Mouse (Mus musculus): ENCODE measurements around the gene Olfr1322. TPM values are rescaled to one million over a fixed set of nuclear protein-coding genes. Genes with fewer than 3 reads are reported as not detected.

The Olfr1322 gene
- polyA plus RNA-seq (2015; fragmentation: Nextera tagmentation; extraction: Ambion mirVana), result not detected in 2 replicates

DNA sequence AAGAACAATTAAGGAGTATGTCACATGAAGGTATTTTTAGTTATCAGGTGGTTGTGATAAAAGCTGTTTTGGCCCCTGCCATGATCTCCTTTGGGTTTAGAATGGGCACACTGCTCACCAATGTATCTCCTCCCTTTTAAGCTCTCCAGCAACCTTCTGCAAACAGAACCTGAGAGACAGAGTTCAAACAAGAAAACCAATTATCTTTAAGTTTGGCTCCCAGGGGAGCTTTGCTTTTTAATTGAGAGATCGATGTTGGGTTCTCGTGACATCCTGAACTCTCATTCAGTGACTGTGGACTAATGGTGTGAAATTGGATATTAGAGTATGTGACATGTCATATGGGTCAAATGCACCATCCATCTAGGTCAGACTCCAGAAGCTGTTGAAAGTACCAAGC, at the start of gene Olfr1322:
Gene Olfr1322, minus strand, starts transcription at position 101 of the 400 bp plus-strand sequence.
- H3K27ac ChIP-seq, result no peak within 1 kb of the TSS
- ATAC-seq, result no peak
- no peaks in the 10 kb centered on the region for H3K27me3 ChIP-seq
- no peak within 1 kb of the TSS for H3K4me3 ChIP-seq
- 75% methylated on average over 2 of the region's 2 CpGs for WGBS
- H3K9me3 ChIP-seq (replicated peaks), result no peaks in the 10 kb centered on the region
- H3K4me1 ChIP-seq, result no peaks in the 10 kb centered on the region
- no peak within 1 kb of the TSS for H3K4me2 ChIP-seq
- no peaks in the 10 kb centered on the region for H3K36me3 ChIP-seq (ENCODE audit: poor library complexity, severe bottlenecking)
- no peak within 1 kb of the TSS for H3K9ac ChIP-seq

DNA sequence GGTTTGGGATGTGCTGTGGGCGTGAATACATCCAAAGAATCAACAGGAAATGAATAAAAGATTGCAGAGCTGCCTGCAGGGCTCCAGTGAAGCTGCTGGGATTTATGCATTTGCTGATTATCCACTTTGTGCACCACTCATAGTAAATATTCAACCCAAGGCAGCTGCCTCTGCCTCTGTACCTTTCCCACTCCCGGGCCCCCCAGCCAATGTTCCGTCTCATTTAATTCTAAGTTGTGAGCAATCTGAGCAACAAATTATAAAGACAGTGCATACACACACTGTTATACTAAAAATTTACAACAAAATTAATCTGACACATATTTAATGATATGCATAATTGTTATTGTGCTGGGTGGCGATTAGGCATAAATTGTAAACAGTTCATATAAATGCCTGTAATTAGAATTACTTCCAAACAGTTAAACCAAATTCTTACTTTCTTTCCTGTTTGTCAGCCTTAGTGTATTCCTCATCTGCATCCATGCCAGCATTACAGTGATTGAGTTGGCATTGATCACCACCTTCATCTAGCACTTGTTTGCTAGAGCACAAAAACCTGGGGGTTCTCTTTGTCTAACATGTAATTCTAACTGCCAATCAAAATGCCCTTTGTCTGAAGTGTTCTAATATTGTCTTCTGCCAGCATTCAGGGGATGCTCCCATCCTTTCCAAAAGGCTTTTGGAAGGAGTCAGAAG, 13.5 kb downstream of the Olfr1322 start:
- Histone ChIP-seq H3K27ac (no peak overlapping the region), H3K9me3 (replicated peaks) (no peaks in the 10 kb centered on the region), H3K4me3 (no peak overlapping the region), H3K4me1 (no peaks in the 10 kb centered on the region), H3K36me3 (ENCODE audit: poor library complexity, severe bottlenecking) (no peaks in the 10 kb centered on the region), H3K4me2 (no peak overlapping the region), H3K9ac (no peak overlapping the region), H3K27me3 (no peaks in the 10 kb centered on the region)
- ATAC-seq, result peak; percentile 65; the same call in 1 of the 2 replicates
- 77% methylated on average over 4 of the region's 4 CpGs for WGBS

Other genes with a start within 250 kb of the Olfr1322 start
- gene Olfr1320, start 219.2 kb downstream of the Olfr1322 start, polyA plus RNA-seq (2015; fragmentation: Nextera tagmentation; extraction: Ambion mirVana), result not detected in 2 replicates
- not detected in 2 replicates for gene Olfr1321, start 156.4 kb downstream of the Olfr1322 start, polyA plus RNA-seq (2015; fragmentation: Nextera tagmentation; extraction: Ambion mirVana)
- gene Igsf1, start 93.7 kb downstream of the Olfr1322 start, polyA plus RNA-seq (2015; fragmentation: Nextera tagmentation; extraction: Ambion mirVana), result 2.6 and 3.1 TPM in 2 replicates
- gene Olfr1323, start 127.9 kb upstream of the Olfr1322 start, polyA plus RNA-seq (2015; fragmentation: Nextera tagmentation; extraction: Ambion mirVana), result not detected in 2 replicates